Mouse (Mus musculus): ENCODE measurements around the gene Pde1a. TPM values are rescaled to one million over a fixed set of nuclear protein-coding genes. Genes with fewer than 3 reads are reported as not detected.

The Pde1a gene
- polyA plus RNA-seq, 1 experiment from 2014 or later: 37.5 TPM

- H3K4me2 ChIP-seq (ENCODE audit: low read length): no peak overlapping the region
- TF ChIP-seq CTCF (IDR thresholded peaks at IDR 0.05; ENCODE audit: low read depth): no peak
- ATAC-seq (replicated peaks; ENCODE audit: low FRiP score, low read depth): no peak
- no peaks in the 10 kb centered on the region for H3K9me3 ChIP-seq (replicated peaks; ENCODE audit: low read length)
- no peak for DNase-seq (ENCODE audit: low spot score)
- no peaks in the 10 kb centered on the region for H3K4me1 ChIP-seq (replicated peaks; ENCODE audit: insufficient read depth, low read length)
- WGBS: 88% methylated on average over 2 of the region's 2 CpGs
- no peaks in the 10 kb centered on the region for H3K27me3 ChIP-seq (ENCODE audit: insufficient read depth, low read length)
- no peak overlapping the region for H3K4me3 ChIP-seq (replicated peaks; ENCODE audit: low read depth, low read length)
- no peak overlapping the region for H3K27ac ChIP-seq
- H3K9ac ChIP-seq (ENCODE audit: low read depth, low read length): no peak overlapping the region
- no peaks in the 10 kb centered on the region for H3K36me3 ChIP-seq (ENCODE audit: insufficient read depth, low read length)
Observed at GRCm38 (mm10) chr2:79901841-79902510, 227.3 kb downstream of the Pde1a start.

- Histone ChIP-seq H3K27ac (no peak overlapping the region), H3K4me3 (replicated peaks; ENCODE audit: low read depth, low read length) (no peak overlapping the region), H3K9ac (ENCODE audit: low read depth, low read length) (no peak overlapping the region), H3K9me3 (replicated peaks; ENCODE audit: low read length) (no peaks in the 10 kb centered on the region), H3K4me2 (ENCODE audit: low read length) (no peak overlapping the region), H3K27me3 (ENCODE audit: insufficient read depth, low read length) (no peaks in the 10 kb centered on the region), H3K4me1 (replicated peaks; ENCODE audit: insufficient read depth, low read length) (no peaks in the 10 kb centered on the region), H3K36me3 (ENCODE audit: insufficient read depth, low read length) (no peaks in the 10 kb centered on the region)
- no peak for TF ChIP-seq CTCF (IDR thresholded peaks at IDR 0.05; ENCODE audit: low read depth)
- 66% methylated on average over 3 of the region's 3 CpGs for WGBS
- no peak for ATAC-seq (replicated peaks; ENCODE audit: low FRiP score, low read depth)
- no peak for DNase-seq (ENCODE audit: low spot score)
Observed at GRCm38 (mm10) chr2:79898522-79898921, 230.7 kb downstream of the Pde1a start.

- DNase-seq (ENCODE audit: low spot score) (no peak), ATAC-seq (replicated peaks; ENCODE audit: low FRiP score, low read depth) (no peak)
Observed at GRCm38 (mm10) chr2:79892829-79893228, 236.4 kb downstream of the Pde1a start.

GRCm38 (mm10) chr2:79891760-79892570 lies 237.3 kb downstream of the Pde1a start:
- Histone ChIP-seq H3K4me2 (ENCODE audit: low read length) (no peak overlapping the region), H3K4me3 (replicated peaks; ENCODE audit: low read depth, low read length) (no peak overlapping the region), H3K27ac (no peak overlapping the region), H3K27me3 (ENCODE audit: insufficient read depth, low read length) (no peaks in the 10 kb centered on the region), H3K4me1 (replicated peaks; ENCODE audit: insufficient read depth, low read length) (no peaks in the 10 kb centered on the region), H3K36me3 (ENCODE audit: insufficient read depth, low read length) (no peaks in the 10 kb centered on the region), H3K9ac (ENCODE audit: low read depth, low read length) (no peak overlapping the region), H3K9me3 (replicated peaks; ENCODE audit: low read length) (no peaks in the 10 kb centered on the region)
- WGBS: 79% methylated on average over 5 of the region's 5 CpGs
- DNase-seq (ENCODE audit: low spot score) (no peak), ATAC-seq (replicated peaks; ENCODE audit: low FRiP score, low read depth) (no peak)
- TF ChIP-seq CTCF (IDR thresholded peaks at IDR 0.05; ENCODE audit: low read depth): no peak

More at GRCm38 (mm10) chr2:79892829-79893228, 236.4 kb downstream of the Pde1a start:
- no peaks in the 10 kb centered on the region for H3K36me3 ChIP-seq (ENCODE audit: insufficient read depth, low read length)
- no peak overlapping the region for H3K4me3 ChIP-seq (replicated peaks; ENCODE audit: low read depth, low read length)
- WGBS: 69% methylated on average over 1 of the region's 1 CpGs
- H3K9me3 ChIP-seq (replicated peaks; ENCODE audit: low read length): no peaks in the 10 kb centered on the region
- TF ChIP-seq CTCF (IDR thresholded peaks at IDR 0.05; ENCODE audit: low read depth): no peak
- no peak overlapping the region for H3K27ac ChIP-seq
- H3K4me2 ChIP-seq (ENCODE audit: low read length): no peak overlapping the region
- no peaks in the 10 kb centered on the region for H3K27me3 ChIP-seq (ENCODE audit: insufficient read depth, low read length)
- no peaks in the 10 kb centered on the region for H3K4me1 ChIP-seq (replicated peaks; ENCODE audit: insufficient read depth, low read length)
- no peak overlapping the region for H3K9ac ChIP-seq (ENCODE audit: low read depth, low read length)

GRCm38 (mm10) chr2:79890726-79891125 lies 238.5 kb downstream of the Pde1a start:
- no peak for TF ChIP-seq CTCF (IDR thresholded peaks at IDR 0.05; ENCODE audit: low read depth)
- WGBS: 89% methylated on average over 8 of the region's 8 CpGs
- ATAC-seq (replicated peaks; ENCODE audit: low FRiP score, low read depth): no peak
- no peak for DNase-seq (ENCODE audit: low spot score)
- Histone ChIP-seq H3K4me3 (replicated peaks; ENCODE audit: low read depth, low read length) (no peak overlapping the region), H3K9ac (ENCODE audit: low read depth, low read length) (no peak overlapping the region), H3K36me3 (ENCODE audit: insufficient read depth, low read length) (no peaks in the 10 kb centered on the region), H3K4me2 (ENCODE audit: low read length) (no peak overlapping the region), H3K4me1 (replicated peaks; ENCODE audit: insufficient read depth, low read length) (no peaks in the 10 kb centered on the region), H3K9me3 (replicated peaks; ENCODE audit: low read length) (no peaks in the 10 kb centered on the region), H3K27me3 (ENCODE audit: insufficient read depth, low read length) (no peaks in the 10 kb centered on the region), H3K27ac (no peak overlapping the region)

- DNase-seq (ENCODE audit: low spot score) (no peak), ATAC-seq (replicated peaks; ENCODE audit: low FRiP score, low read depth) (no peak)
- Histone ChIP-seq H3K9ac (ENCODE audit: low read depth, low read length) (no peak overlapping the region), H3K27ac (no peak overlapping the region), H3K36me3 (ENCODE audit: insufficient read depth, low read length) (no peaks in the 10 kb centered on the region), H3K9me3 (replicated peaks; ENCODE audit: low read length) (no peaks in the 10 kb centered on the region), H3K4me3 (replicated peaks; ENCODE audit: low read depth, low read length) (no peak overlapping the region), H3K27me3 (ENCODE audit: insufficient read depth, low read length) (no peaks in the 10 kb centered on the region), H3K4me2 (ENCODE audit: low read length) (no peak overlapping the region), H3K4me1 (replicated peaks; ENCODE audit: insufficient read depth, low read length) (no peaks in the 10 kb centered on the region)
- no peak for TF ChIP-seq CTCF (IDR thresholded peaks at IDR 0.05; ENCODE audit: low read depth)
- WGBS: 84% methylated on average over 6 of the region's 6 CpGs
Observed at GRCm38 (mm10) chr2:79883631-79884350, 245.5 kb downstream of the Pde1a start.

All from kidney, postnatal 0 days (tissue).